Mouse (Mus musculus): ENCODE measurements around the gene Bcl2. TPM values are rescaled to one million over a fixed set of nuclear protein-coding genes. Genes with fewer than 3 reads are reported as not detected.

Gene Bcl2
- total RNA-seq, 2 experiments from 2014 or later, result 6.1 to 8.8 TPM

DNA sequence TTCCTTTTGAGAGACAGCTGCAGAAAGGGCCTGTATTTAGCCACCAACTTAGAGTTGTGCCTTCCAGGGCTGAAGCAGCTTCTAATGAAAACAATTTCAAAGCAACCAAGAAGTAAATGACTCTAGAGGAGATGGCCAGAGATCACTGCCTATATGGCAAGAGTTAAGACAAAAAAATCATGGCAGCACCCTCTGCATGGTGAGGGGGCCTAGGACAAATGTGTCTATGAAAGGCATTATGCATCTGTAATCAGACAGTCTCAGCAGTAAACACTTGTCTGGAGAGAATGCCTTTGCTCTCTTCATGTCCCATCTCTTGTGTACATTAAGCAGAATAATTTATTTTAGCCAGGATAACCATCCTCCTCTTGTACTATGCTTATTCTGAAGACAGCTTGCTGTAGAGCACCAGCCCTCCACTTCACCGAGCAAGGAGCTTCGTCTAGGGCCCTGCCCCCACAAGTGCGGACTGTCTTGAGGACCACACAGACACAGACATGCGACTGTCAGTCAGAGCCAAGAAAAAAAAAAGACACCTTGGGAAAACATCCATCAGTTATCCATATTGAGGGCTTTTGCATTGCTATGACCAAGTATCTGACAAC, 126.1 kb downstream of the Bcl2 start:
- no peak for DNase-seq

- DNase-seq, result no peak
These were observed 127.3 kb downstream of the Bcl2 start for GRCm38 (mm10) chr1:106586761-106587160.

DNA sequence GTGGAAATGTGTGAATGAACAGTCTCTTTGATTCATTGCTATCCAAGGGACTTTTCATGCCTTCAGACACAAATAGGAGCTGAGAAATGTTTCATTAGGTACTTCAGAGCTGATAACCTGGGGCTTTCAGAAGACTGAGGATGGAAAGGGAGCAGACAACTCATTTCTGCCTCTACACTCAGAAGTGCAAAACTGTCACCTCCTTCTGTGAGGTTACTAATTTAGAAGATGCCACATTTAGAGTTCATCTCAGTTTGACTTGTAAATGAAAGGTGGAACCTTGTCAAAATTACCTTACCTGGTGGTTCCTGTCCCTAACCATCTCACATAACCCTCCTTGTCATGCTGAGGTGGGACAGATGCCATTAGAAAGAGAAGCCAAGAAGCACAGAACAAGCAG, 128.7 kb downstream of the Bcl2 start:
- no peak for DNase-seq

- DNase-seq, result no peak
These were observed 129.2 kb downstream of the Bcl2 start for GRCm38 (mm10) chr1:106584824-106585223.

DNA sequence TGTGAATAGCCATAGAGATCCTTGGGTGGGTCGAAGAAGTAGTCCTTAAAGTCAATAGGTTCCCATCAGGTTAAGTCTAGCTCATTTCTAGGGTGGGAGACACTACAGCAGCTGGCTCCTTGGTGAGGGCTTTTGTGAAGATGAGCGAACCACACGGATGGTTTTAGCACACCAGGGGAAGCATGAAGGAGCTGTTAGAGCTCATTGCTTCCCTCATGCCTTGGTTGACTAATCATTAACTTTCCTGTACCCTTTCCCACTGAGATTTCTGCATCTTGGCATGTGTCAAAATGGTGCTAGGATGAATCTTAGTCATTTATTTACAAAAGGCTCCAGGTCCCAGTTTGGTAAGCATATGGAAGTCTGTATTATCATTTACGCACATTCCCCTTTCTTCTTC, 129.8 kb downstream of the Bcl2 start:
- no peak for DNase-seq

GRCm38 (mm10) chr1:106583245-106584241, 130.5 kb downstream of the Bcl2 start:
- DNase-seq, result peak; percentile 72

DNA sequence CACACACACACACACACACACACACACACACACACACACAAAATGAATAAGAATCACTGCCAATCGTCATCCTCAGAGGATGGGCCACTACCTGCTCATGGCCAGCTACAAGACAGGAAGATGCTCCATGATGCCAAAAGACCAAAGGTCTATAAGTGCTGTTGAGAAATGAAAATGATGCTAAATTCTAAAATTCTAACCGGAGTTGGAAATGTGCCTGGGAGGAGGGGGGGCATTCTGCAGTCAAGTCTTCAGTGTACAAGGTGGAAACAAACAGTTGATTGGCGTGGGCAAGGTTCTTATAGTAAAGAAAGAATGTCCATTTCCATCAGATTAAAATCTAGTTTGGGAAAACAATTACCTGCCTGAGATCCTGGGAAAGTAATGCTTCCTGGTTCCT, 131.3 kb downstream of the Bcl2 start:
- no peak for DNase-seq

DNA sequence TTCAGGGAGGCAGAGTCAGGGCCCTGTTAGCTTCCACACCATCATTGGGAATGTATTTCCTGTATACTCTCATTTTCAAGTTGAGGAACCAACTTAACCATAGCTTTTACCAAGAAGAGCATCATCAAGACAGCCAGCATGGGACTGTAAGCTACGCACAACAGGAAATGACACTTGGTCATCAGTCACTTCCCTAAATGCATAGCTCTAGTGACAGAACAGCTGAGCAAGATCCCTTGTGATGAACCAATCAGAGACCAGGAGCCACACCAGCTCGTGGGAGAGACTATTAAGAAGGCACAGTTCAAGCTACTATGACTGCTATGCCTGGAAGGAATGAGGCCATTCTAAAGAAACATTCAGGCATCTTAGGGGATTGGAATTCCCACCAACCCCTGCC, 132.3 kb downstream of the Bcl2 start:
- DNase-seq, result no peak

GRCm38 (mm10) chr1:106579768-106580167, 134.3 kb downstream of the Bcl2 start:
- DNase-seq, result no peak

GRCm38 (mm10) chr1:106572506-106572905, 141.6 kb downstream of the Bcl2 start:
- no peak for DNase-seq

DNA sequence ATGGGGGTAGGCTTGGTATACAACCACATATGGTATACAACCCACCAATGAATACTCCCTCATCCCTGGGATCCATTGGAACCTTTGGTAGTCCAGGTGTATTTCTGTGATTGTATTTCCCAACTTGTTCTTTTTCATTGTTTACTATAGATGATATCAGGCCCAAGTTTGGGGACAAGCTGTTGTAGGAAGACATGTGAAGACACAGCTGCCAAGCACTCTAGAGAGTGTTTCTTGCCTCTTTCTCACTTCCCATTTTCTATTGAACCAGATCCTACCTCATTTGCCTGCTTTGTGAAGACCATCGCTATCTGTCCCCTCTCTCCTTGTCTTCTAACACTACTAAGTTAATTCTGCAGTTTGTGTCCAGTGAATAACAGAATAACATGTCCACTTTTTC, 143.2 kb downstream of the Bcl2 start:
- DNase-seq, result no peak

GRCm38 (mm10) chr1:106570366-106570765, 143.7 kb downstream of the Bcl2 start:
- no peak for DNase-seq

DNA sequence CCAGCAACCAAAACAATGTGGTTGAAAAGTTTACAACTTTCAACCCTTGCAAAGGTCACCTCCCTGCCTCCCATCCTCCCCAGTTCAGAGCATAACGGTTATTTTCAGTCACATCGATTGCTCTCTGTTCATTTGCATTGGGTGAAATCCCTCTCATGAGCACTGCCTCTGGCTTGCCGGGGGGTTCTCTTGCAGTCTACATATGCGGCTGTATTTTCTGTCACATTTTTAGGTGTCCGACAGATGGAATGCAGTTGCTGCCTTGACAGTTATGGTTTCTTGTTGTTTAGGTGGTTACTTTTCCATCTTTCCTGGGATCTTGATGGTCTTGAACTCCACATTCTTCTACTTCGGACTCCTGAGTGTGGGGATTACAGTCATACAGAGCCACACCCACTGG, 144.4 kb downstream of the Bcl2 start:
- DNase-seq, result no peak

DNA sequence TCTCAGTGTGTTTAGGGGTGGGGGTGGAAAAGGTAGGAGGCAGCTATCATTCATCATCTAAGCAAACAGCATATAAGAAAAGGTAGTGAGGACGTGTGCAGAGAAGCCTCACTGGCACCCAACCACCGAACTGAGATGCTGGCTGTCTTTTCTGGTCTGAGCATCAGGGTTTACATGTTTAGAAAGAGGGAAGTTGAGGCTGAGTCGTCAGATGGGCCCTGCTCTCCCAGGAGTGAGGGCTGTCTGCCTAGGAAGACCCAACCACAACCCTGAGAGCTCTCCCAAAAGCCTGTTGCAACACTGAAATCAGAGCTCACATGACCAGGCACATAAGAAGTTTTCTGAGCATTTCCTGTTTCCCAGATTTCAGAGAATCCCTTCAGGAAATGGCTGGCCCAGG, 145.2 kb downstream of the Bcl2 start:
- DNase-seq, result no peak

GRCm38 (mm10) chr1:106567506-106567905, 146.6 kb downstream of the Bcl2 start:
- DNase-seq, result no peak

- DNase-seq, result no peak
These were observed 147.7 kb downstream of the Bcl2 start for GRCm38 (mm10) chr1:106566120-106567086.

DNA sequence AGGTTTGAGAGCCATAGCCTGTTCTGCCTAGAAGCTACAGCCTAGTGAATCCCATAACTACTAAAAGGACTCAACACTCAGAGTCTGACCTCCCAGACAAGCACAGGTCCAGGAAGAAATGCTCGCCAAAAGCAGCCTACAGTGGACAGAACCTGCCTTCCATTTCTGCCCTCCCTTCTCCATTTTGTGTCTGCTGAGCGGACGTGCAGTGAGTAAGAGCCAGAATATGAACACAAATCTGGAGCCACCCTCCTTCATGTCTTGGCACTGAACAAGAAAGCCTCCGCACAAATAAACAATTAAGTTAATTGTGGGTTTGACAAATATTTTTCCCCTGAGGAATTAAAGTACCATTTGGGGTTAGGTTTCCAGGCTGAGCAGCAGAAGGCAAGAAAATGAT, 148.8 kb downstream of the Bcl2 start:
- DNase-seq, result no peak

DNA sequence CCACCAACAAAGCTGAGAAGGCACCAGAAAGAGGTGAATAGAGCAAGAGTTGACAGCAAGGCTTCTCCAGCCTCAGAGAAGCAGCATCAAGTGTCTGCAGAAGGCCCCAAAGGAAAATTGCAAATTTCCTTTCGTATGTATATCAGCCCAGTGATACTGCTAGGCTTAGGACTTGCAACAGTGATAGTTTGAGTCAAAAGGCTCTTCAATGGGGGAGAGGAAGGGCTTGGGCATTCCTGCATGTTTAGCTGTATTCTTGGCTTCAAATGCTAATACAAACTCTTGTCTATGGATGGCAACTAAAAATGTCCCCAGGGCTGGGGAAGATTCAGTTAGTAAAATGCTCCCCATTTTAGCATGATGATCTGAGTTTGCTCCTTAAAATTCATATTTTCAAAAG, 149.6 kb downstream of the Bcl2 start:
- no peak for DNase-seq

- DNase-seq, result no peak
These were observed 151.3 kb downstream of the Bcl2 start for GRCm38 (mm10) chr1:106562751-106563150.

DNA sequence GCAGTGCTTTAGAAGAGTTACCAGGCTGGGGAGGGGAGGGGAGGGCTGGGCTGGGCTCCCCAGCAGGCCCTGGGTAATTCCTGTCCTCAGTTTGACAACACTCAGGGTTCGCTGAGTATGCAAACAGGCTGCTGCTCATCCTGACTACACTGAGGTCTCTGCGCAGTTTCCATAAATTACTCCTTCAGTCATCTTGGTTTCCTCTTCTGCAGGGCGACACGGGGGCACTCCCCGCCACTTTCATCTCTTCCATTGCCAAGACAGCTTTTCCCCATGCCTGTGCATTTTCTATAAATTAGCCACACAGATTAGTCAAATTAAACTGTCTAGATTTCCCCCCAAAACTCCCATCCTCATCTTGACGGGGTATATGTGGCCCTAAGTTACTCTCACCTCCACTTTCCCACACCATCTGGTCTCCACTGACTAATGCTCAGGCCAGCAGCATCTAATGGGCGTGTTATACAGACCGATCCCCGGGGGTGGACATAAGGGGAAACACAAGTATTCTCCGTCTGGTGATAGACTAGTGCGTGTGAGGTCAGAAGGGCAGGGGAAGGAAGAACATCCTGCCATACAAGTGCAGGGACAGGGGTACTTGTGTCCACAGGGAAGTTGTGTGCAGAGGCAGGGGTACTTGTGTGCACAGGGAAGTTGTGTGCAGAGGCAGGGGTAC, 152.9 kb downstream of the Bcl2 start:
- DNase-seq, result no peak

DNA sequence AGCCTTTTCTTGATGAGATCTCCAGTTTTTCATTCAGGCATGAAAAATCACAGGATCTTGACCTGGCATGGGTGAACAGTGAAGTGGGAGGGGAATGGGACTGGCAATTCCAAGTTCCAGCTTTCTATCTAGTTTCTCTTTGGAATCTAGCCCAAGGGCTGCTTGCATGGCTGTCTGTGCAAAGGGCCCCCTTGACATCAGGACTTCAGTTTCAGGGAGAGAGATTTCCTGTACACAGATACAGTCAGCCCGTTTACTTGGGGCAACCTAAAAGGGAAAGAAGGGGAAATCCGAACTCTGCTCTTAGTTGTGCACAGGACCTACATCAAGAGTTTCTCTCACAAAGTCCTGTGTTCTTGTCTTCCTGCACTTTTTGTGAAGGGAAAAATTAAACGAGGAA, 154.0 kb downstream of the Bcl2 start:
- DNase-seq, result no peak

DNA sequence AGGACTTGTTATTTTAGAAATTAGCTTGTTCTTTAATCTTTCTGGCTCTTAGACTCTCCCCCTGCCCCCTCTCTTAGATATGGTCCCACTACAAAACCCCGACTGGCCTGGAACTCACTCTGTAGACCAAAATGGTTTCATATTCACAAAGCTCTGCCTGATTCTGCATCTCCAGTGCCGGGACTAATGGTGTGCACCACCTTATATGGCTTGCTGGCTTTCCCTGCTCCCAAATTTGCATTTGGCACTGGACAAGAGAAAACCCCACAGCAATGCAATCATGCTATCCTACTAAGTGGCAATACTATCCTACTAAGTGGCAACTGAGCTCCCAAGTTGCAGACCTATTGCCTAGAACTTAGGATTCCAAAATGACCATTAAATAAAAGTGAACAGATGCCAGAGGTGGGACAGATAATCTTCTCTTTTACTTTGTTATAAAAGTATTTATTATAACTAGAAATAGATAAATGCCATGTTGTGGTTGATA, 154.9 kb downstream of the Bcl2 start:
- DNase-seq, result no peak

All from adrenal gland, postnatal 10 days (tissue).